Mouse (Mus musculus): ENCODE results near the gene Hist1h3c. TPM values are rescaled to one million over a fixed set of nuclear protein-coding genes. Genes with fewer than 3 reads are reported as not detected.
"Not testable (repeated sequence)": the region's sequence is repeated elsewhere in the genome, so short reads cannot be mapped to it uniquely, and the experiment has no call there.

Gene Hist1h3c
- polyA plus RNA-seq (2015; fragmentation: Nextera tagmentation; extraction: Ambion mirVana): 6.8 and 9.7 TPM in 2 replicates

- Histone ChIP-seq H3K36me3 (ENCODE audit: insufficient read depth, low read length) (no peaks in the 10 kb centered on the region), H3K27me3 (ENCODE audit: insufficient read depth, low read length) (no peaks in the 10 kb centered on the region), H3K4me2 (replicated peaks; ENCODE audit: low read depth, low read length) (peak within 1 kb of the TSS; percentile 66), H3K27ac (ENCODE audit: low read length) (peak within 1 kb of the TSS; percentile 100), H3K4me1 (ENCODE audit: insufficient read depth, low read length) (peaks cover 22% of the 10 kb centered on the region), H3K4me3 (ENCODE audit: low read length) (peak within 1 kb of the TSS; percentile 52), H3K9ac (replicated peaks; ENCODE audit: low read length) (peak within 1 kb of the TSS; percentile 76), H3K9me3 (ENCODE audit: low read length) (no peaks in the 10 kb centered on the region)
- peak; percentile 77 for ATAC-seq (ENCODE audit: low FRiP score, low TSS enrichment)
- WGBS: under 1% methylated on average over 28 of the region's 28 CpGs
Measured at GRCm38 (mm10) chr13:23745381-23746161, at the start of gene Hist1h3c. Gene Hist1h3c (minus strand): TSS chr13:23745602.

- H3K4me1 ChIP-seq (ENCODE audit: insufficient read depth, low read length): no peaks in the 10 kb centered on the region
- H3K9ac ChIP-seq (replicated peaks; ENCODE audit: low read length): no peak overlapping the region
- no peak overlapping the region for H3K27ac ChIP-seq (ENCODE audit: low read length)
- no peak for ATAC-seq (ENCODE audit: low FRiP score, low TSS enrichment)
- H3K4me2 ChIP-seq (replicated peaks; ENCODE audit: low read depth, low read length): no peak overlapping the region
- WGBS: 52% methylated on average over 2 of the region's 2 CpGs
- H3K4me3 ChIP-seq (ENCODE audit: low read length): no peak overlapping the region
- H3K9me3 ChIP-seq (ENCODE audit: low read length): no peaks in the 10 kb centered on the region
- no peaks in the 10 kb centered on the region for H3K36me3 ChIP-seq (ENCODE audit: insufficient read depth, low read length)
- no peaks in the 10 kb centered on the region for H3K27me3 ChIP-seq (ENCODE audit: insufficient read depth, low read length)
Measured at GRCm38 (mm10) chr13:23792520-23792919, 47.1 kb upstream of the Hist1h3c start.

GRCm38 (mm10) chr13:23779025-23779424, 33.6 kb upstream of the Hist1h3c start:
- H3K4me1 ChIP-seq (ENCODE audit: insufficient read depth, low read length): no peaks in the 10 kb centered on the region
- ATAC-seq (ENCODE audit: low FRiP score, low TSS enrichment): no peak
- WGBS: 90% methylated on average over 4 of the region's 4 CpGs
- H3K9ac ChIP-seq (replicated peaks; ENCODE audit: low read length): no peak overlapping the region
- no peaks in the 10 kb centered on the region for H3K27me3 ChIP-seq (ENCODE audit: insufficient read depth, low read length)
- no peaks in the 10 kb centered on the region for H3K36me3 ChIP-seq (ENCODE audit: insufficient read depth, low read length)
- no peaks in the 10 kb centered on the region for H3K9me3 ChIP-seq (ENCODE audit: low read length)
- no peak overlapping the region for H3K4me3 ChIP-seq (ENCODE audit: low read length)
- no peak overlapping the region for H3K27ac ChIP-seq (ENCODE audit: low read length)
- H3K4me2 ChIP-seq (replicated peaks; ENCODE audit: low read depth, low read length): no peak overlapping the region

DNA sequence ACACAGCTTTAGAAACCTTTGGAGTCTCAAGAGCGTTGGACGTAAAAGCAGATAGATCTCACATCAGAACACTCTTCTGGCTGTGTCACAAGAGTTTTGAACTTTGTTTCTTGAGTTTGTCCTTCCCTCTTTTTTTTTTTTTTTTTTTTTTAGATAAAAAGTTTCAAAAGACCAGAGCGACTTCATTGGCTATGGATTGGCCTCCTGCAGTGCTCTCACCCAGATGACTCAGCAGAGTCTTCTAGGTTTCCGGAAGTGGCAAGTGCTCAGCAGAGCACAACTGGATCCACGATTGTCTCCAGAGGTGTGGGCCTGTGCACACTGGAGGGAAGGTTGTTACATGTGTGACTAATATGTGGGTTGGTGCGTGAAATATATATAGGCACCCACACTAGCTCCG, 32.9 kb upstream of the Hist1h3c start:
- 93% methylated on average over 7 of the region's 7 CpGs for WGBS
- Histone ChIP-seq H3K4me3 (ENCODE audit: low read length) (no peak overlapping the region), H3K27me3 (ENCODE audit: insufficient read depth, low read length) (no peaks in the 10 kb centered on the region), H3K9me3 (ENCODE audit: low read length) (no peaks in the 10 kb centered on the region), H3K4me1 (ENCODE audit: insufficient read depth, low read length) (no peaks in the 10 kb centered on the region), H3K36me3 (ENCODE audit: insufficient read depth, low read length) (no peaks in the 10 kb centered on the region), H3K27ac (ENCODE audit: low read length) (no peak overlapping the region), H3K4me2 (replicated peaks; ENCODE audit: low read depth, low read length) (no peak overlapping the region), H3K9ac (replicated peaks; ENCODE audit: low read length) (no peak overlapping the region)
- ATAC-seq (ENCODE audit: low FRiP score, low TSS enrichment): no peak

GRCm38 (mm10) chr13:23772561-23773313, 27.3 kb upstream of the Hist1h3c start:
- no peaks in the 10 kb centered on the region for H3K9me3 ChIP-seq (ENCODE audit: low read length)
- H3K4me3 ChIP-seq (ENCODE audit: low read length): peak overlapping the region; percentile 31

GRCm38 (mm10) chr13:23769613-23770012, 24.2 kb upstream of the Hist1h3c start, which contains the start of gene Trim38:
Gene Trim38 (plus strand): TSS chr13:23769913.
- H3K9me3 ChIP-seq (ENCODE audit: low read length): not testable (repeated sequence)
- 88% methylated on average over 2 of the region's 2 CpGs for WGBS

More at GRCm38 (mm10) chr13:23772561-23773313, 27.3 kb upstream of the Hist1h3c start:
- peak; percentile 93 for ATAC-seq (ENCODE audit: low FRiP score, low TSS enrichment)
- H3K27ac ChIP-seq (ENCODE audit: low read length): no peak overlapping the region
- H3K4me2 ChIP-seq (replicated peaks; ENCODE audit: low read depth, low read length): peak overlapping the region; percentile 36
- no peaks in the 10 kb centered on the region for H3K36me3 ChIP-seq (ENCODE audit: insufficient read depth, low read length)
- H3K9ac ChIP-seq (replicated peaks; ENCODE audit: low read length): no peak overlapping the region
- 28% methylated on average over 21 of the region's 21 CpGs for WGBS
- no peaks in the 10 kb centered on the region for H3K27me3 ChIP-seq (ENCODE audit: insufficient read depth, low read length)
- H3K4me1 ChIP-seq (ENCODE audit: insufficient read depth, low read length): no peaks in the 10 kb centered on the region

GRCm38 (mm10) chr13:23768834-23769397, 23.5 kb upstream of the Hist1h3c start:
- H3K9me3 ChIP-seq (ENCODE audit: low read length): no peaks in the 10 kb centered on the region
- WGBS: 58% methylated on average over 5 of the region's 5 CpGs
- H3K9ac ChIP-seq (replicated peaks; ENCODE audit: low read length): no peak overlapping the region
- no peak overlapping the region for H3K4me3 ChIP-seq (ENCODE audit: low read length)
- H3K27me3 ChIP-seq (ENCODE audit: insufficient read depth, low read length): no peaks in the 10 kb centered on the region
- no peak for ATAC-seq (ENCODE audit: low FRiP score, low TSS enrichment)
- no peak overlapping the region for H3K4me2 ChIP-seq (replicated peaks; ENCODE audit: low read depth, low read length)
- no peaks in the 10 kb centered on the region for H3K36me3 ChIP-seq (ENCODE audit: insufficient read depth, low read length)
- peaks cover 7% of the 10 kb centered on the region for H3K4me1 ChIP-seq (ENCODE audit: insufficient read depth, low read length)
- no peak overlapping the region for H3K27ac ChIP-seq (ENCODE audit: low read length)

More at GRCm38 (mm10) chr13:23769613-23770012, 24.2 kb upstream of the Hist1h3c start, which contains the start of gene Trim38:
- H3K4me3 ChIP-seq (ENCODE audit: low read length); H3K27me3 ChIP-seq (ENCODE audit: insufficient read depth, low read length); H3K4me2 ChIP-seq (replicated peaks; ENCODE audit: low read depth, low read length); ATAC-seq (ENCODE audit: low FRiP score, low TSS enrichment); H3K4me1 ChIP-seq (ENCODE audit: insufficient read depth, low read length); H3K27ac ChIP-seq (ENCODE audit: low read length); H3K9ac ChIP-seq (replicated peaks; ENCODE audit: low read length); H3K36me3 ChIP-seq (ENCODE audit: insufficient read depth, low read length): not testable (repeated sequence)

GRCm38 (mm10) chr13:23766772-23767171, 21.4 kb upstream of the Hist1h3c start:
- Histone ChIP-seq H3K27me3 (ENCODE audit: insufficient read depth, low read length) (no peaks in the 10 kb centered on the region), H3K9me3 (ENCODE audit: low read length) (no peaks in the 10 kb centered on the region), H3K4me1 (ENCODE audit: insufficient read depth, low read length) (peaks cover 16% of the 10 kb centered on the region), H3K4me3 (ENCODE audit: low read length) (no peak overlapping the region), H3K36me3 (ENCODE audit: insufficient read depth, low read length) (no peaks in the 10 kb centered on the region), H3K4me2 (replicated peaks; ENCODE audit: low read depth, low read length) (no peak overlapping the region), H3K9ac (replicated peaks; ENCODE audit: low read length) (no peak overlapping the region), H3K27ac (ENCODE audit: low read length) (no peak overlapping the region)
- no peak for ATAC-seq (ENCODE audit: low FRiP score, low TSS enrichment)

- no peak overlapping the region for H3K9ac ChIP-seq (replicated peaks; ENCODE audit: low read length)
- no peak for ATAC-seq (ENCODE audit: low FRiP score, low TSS enrichment)
- H3K9me3 ChIP-seq (ENCODE audit: low read length): no peaks in the 10 kb centered on the region
- H3K36me3 ChIP-seq (ENCODE audit: insufficient read depth, low read length): no peaks in the 10 kb centered on the region
- WGBS: 64% methylated on average over 1 of the region's 1 CpGs
- H3K4me1 ChIP-seq (ENCODE audit: insufficient read depth, low read length): peaks cover 20% of the 10 kb centered on the region
- H3K27ac ChIP-seq (ENCODE audit: low read length): no peak overlapping the region
- H3K4me3 ChIP-seq (ENCODE audit: low read length): no peak overlapping the region
- H3K4me2 ChIP-seq (replicated peaks; ENCODE audit: low read depth, low read length): 0 out of 2 replicates have a peak overlapping the region, but pooled peaks have one; percentile 90
- no peaks in the 10 kb centered on the region for H3K27me3 ChIP-seq (ENCODE audit: insufficient read depth, low read length)
Measured at GRCm38 (mm10) chr13:23765172-23765513, 19.7 kb upstream of the Hist1h3c start.

Data from kidney, embryonic 16.5 days (tissue).